Mouse (Mus musculus) kidney, embryonic 15.5 days (tissue): ENCODE results near the gene Cpeb4. TPM values are rescaled to one million over a fixed set of nuclear protein-coding genes. Genes with fewer than 3 reads are reported as not detected.

Source experiments
- ATAC-seq: fragments of 200-750 bp; cut with Nextera tagmentation; replicated peaks from 2 replicates; pipeline ENCODE4 v1.8.0; 2017; ENCODE audit warnings: moderate TSS enrichment; ENCODE audit not compliant: low FRiP score
- H3K27ac ChIP-seq: fragments of 300-500 bp; sonication (generic); 2 replicates; pipeline ENCODE4 v1.5.1; 2015; ENCODE audit warnings: mild to moderate bottlenecking, inconsistent platforms
- H3K27me3 ChIP-seq: fragments of 300-500 bp; sonication (generic); 2 replicates; pipeline ENCODE4 v1.6.1; 2015; ENCODE audit warnings: inconsistent platforms
- H3K36me3 ChIP-seq: fragments of 300-500 bp; sonication (generic); 2 replicates; pipeline ENCODE4 v1.6.1; 2015; ENCODE audit warnings: inconsistent platforms
- H3K4me1 ChIP-seq: fragments of 300-500 bp; sonication (generic); 2 replicates; pipeline ENCODE4 v1.6.1; 2015; ENCODE audit warnings: inconsistent platforms
- H3K4me2 ChIP-seq: fragments of 300-500 bp; sonication (generic); 2 replicates; pipeline ENCODE4 v1.6.1; 2015; ENCODE audit warnings: moderate library complexity, mild to moderate bottlenecking, inconsistent platforms
- H3K4me3 ChIP-seq: fragments of 300-500 bp; sonication (generic); replicated peaks from 2 replicates; pipeline ENCODE4 v1.5.1; 2015; ENCODE audit warnings: mild to moderate bottlenecking, inconsistent platforms
- H3K9ac ChIP-seq: fragments of 300-500 bp; sonication (generic); 2 replicates; pipeline ENCODE4 v1.6.1; 2015; ENCODE audit warnings: mild to moderate bottlenecking, inconsistent platforms
- H3K9me3 ChIP-seq: fragments of 300-500 bp; sonication (generic); replicated peaks from 2 replicates; pipeline ENCODE4 v1.6.1; 2016; ENCODE audit warnings: inconsistent platforms
- WGBS: fragments of 180-500 bp; shearing (Covaris S2); methylation state at CpG from one replicate; pipeline ENCODE4 v1.1.7; 2015; ENCODE audit warnings: mixed read lengths; 5-methylcytosine and 5-hydroxymethylcytosine counted together
- polyA plus RNA-seq: library from polyadenylated mRNA; unstranded; fragments of >200 nt; fragmentation: Nextera tagmentation; extraction: Ambion mirVana; gene quantifications from 2 replicates; pipeline ENCODE4 v1.2.1, GENCODE M21; 2015

Cpeb4 gene
- 3.6 and 3.9 TPM in 2 replicates for polyA plus RNA-seq

DNA sequence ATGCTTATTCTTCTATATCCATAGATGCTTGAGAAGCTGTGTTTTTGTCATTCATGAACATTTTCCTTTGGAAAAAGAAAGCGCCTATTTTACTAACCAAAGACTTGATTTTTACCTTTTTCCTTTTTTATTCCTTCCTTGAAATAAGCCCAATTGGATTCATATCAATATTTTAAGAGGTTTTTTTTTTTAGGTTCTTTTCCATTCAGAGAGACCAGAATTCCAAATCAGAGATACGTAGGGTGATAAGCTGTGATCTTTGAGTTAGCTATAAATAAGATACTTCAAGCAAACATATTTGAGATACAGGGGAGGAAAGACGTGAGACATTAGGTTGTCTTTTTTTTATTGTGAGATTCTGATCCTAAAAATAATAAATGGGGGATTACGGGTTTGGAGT lies at the start of gene Cpeb4:
Gene Cpeb4, plus strand, starts transcription at position 301 of the 400 bp plus-strand sequence.
- Histone ChIP-seq H3K9me3 (no peaks in the 10 kb centered on the region), H3K4me2 (peak within 1 kb of the TSS; percentile 77), H3K9ac (peak within 1 kb of the TSS; percentile 86), H3K27ac (peak within 1 kb of the TSS; percentile 87), H3K4me1 (peaks cover 17% of the 10 kb centered on the region), H3K4me3 (peak within 1 kb of the TSS; percentile 91), H3K36me3 (no peaks in the 10 kb centered on the region), H3K27me3 (no peaks in the 10 kb centered on the region)
- 62% methylated on average over 4 of the region's 4 CpGs for WGBS
- no peak for ATAC-seq

GRCm38 (mm10) chr11:31822556-31822955 lies 49.5 kb upstream of the Cpeb4 start:
- H3K27me3 ChIP-seq, result no peaks in the 10 kb centered on the region
- no peak overlapping the region for H3K4me3 ChIP-seq
- no peaks in the 10 kb centered on the region for H3K36me3 ChIP-seq
- no peak overlapping the region for H3K4me2 ChIP-seq
- H3K27ac ChIP-seq, result peak overlapping the region; percentile 63; the same call in 1 of the 2 replicates
- H3K9me3 ChIP-seq, result no peaks in the 10 kb centered on the region
- H3K4me1 ChIP-seq, result peaks cover 34% of the 10 kb centered on the region
- 62% methylated on average over 9 of the region's 9 CpGs for WGBS
- H3K9ac ChIP-seq, result no peak overlapping the region
- peak; percentile 30; the same call in 1 of the 2 replicates for ATAC-seq

DNA sequence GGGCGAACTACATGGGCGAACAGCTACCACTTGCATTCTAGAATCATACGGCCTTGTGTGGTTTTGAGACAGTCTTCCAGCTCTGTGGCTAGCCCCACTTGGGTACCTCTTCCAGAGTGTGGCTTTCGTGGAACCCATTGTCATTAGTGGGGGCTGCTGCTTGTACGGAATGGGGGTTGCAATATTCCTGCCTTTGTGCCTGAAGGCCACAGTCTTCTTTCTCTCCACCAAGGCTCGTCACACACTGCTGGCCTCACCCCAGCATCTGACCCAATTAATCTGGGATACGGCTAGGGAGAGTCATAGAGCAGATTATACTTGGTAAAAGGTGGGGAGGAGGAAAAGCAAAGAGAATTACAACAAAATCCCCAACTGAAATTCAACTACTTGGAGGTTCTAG lies 48.5 kb upstream of the Cpeb4 start:
- Histone ChIP-seq H3K27ac (no peak overlapping the region), H3K9ac (no peak overlapping the region), H3K36me3 (no peaks in the 10 kb centered on the region), H3K4me3 (no peak overlapping the region), H3K4me2 (no peak overlapping the region), H3K9me3 (no peaks in the 10 kb centered on the region), H3K4me1 (peaks cover 44% of the 10 kb centered on the region), H3K27me3 (no peaks in the 10 kb centered on the region)
- 89% methylated on average over 7 of the region's 7 CpGs for WGBS
- no peak for ATAC-seq

DNA sequence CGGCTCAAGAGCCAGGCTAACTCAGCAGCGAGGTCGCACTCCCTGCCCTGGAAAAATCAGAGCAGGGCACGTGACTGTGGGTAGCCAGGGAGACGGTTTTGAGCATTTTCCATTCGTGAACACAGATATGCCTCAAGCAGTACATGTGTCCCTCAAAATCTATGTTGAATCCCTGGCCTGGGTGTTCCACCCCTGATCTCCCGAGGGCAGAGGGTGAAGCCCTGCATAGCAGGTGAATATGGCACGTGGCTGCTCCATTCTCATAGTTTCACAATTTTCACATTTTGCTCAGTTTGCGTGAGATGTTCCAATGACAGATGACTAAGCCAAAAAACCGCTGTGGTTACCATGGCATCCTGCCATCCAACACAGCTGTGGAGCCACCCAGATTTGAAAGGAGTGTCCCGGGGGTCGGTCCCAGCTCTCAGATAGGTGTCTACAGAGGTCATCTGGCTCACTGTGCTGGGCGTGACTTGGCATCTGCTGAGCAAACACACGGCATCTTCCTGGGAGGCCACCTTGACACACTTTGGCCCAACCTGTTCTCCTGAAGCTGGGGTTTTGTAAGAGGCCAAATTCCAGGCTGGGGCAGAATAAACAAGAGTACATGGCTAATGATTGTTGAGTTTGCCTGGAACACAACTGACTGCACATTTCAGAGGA lies 47.4 kb upstream of the Cpeb4 start:
- Histone ChIP-seq H3K36me3 (no peaks in the 10 kb centered on the region), H3K4me3 (no peak overlapping the region), H3K27me3 (no peaks in the 10 kb centered on the region), H3K4me1 (peaks cover 44% of the 10 kb centered on the region), H3K9ac (no peak overlapping the region), H3K9me3 (no peaks in the 10 kb centered on the region), H3K4me2 (no peak overlapping the region), H3K27ac (peak overlapping the region; percentile 66)
- 68% methylated on average over 14 of the region's 14 CpGs for WGBS
- ATAC-seq, result peak; percentile 40; the same call in 1 of the 2 replicates

- no peaks in the 10 kb centered on the region for H3K9me3 ChIP-seq
- ATAC-seq, result peak; percentile 65
- no peak overlapping the region for H3K9ac ChIP-seq
- H3K36me3 ChIP-seq, result no peaks in the 10 kb centered on the region
- 55% methylated on average over 4 of the region's 4 CpGs for WGBS
- no peak overlapping the region for H3K4me3 ChIP-seq
- peak overlapping the region; percentile 84 for H3K27ac ChIP-seq
- no peak overlapping the region for H3K4me2 ChIP-seq
- H3K4me1 ChIP-seq, result peaks cover 47% of the 10 kb centered on the region
- H3K27me3 ChIP-seq, result no peaks in the 10 kb centered on the region
Observed at GRCm38 (mm10) chr11:31828011-31828770, 43.8 kb upstream of the Cpeb4 start.

- Histone ChIP-seq H3K4me1 (peaks cover 43% of the 10 kb centered on the region), H3K9me3 (no peaks in the 10 kb centered on the region), H3K27me3 (no peaks in the 10 kb centered on the region), H3K4me2 (no peak overlapping the region), H3K4me3 (no peak overlapping the region), H3K9ac (no peak overlapping the region), H3K27ac (peak overlapping the region; percentile 84), H3K36me3 (no peaks in the 10 kb centered on the region)
- WGBS, result 61% methylated on average over 2 of the region's 2 CpGs
- no peak for ATAC-seq
Observed at GRCm38 (mm10) chr11:31828771-31829072, 43.3 kb upstream of the Cpeb4 start.

GRCm38 (mm10) chr11:31830213-31831151 lies 41.5 kb upstream of the Cpeb4 start:
- 48% methylated on average over 10 of the region's 10 CpGs for WGBS
- H3K9me3 ChIP-seq, result no peaks in the 10 kb centered on the region
- no peaks in the 10 kb centered on the region for H3K27me3 ChIP-seq
- H3K4me1 ChIP-seq, result peaks cover 37% of the 10 kb centered on the region
- ATAC-seq, result no peak
- H3K9ac ChIP-seq, result no peak overlapping the region
- no peak overlapping the region for H3K4me3 ChIP-seq
- no peak overlapping the region for H3K4me2 ChIP-seq
- peak overlapping the region; percentile 64 for H3K27ac ChIP-seq
- H3K36me3 ChIP-seq, result no peaks in the 10 kb centered on the region

DNA sequence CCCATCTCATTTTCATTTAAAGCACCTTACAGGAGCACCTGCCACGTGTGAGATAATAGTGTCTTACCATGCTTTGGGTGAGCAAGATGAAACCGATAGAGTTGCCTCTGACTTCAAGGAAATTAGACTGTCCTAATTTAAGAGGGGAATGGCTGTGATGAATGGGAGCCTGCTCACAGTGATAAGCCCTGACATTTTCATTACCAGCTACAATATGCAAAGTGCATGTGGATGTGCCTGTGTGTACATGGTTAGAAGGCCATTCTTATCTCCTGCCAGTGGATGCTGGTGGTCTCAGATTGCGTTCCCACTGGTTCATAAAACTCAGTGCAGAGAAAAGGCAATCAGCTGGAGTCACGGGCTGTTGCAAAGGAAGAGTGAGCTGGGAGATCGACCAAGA lies 40.6 kb upstream of the Cpeb4 start:
- ATAC-seq, result no peak

GRCm38 (mm10) chr11:31831983-31832382 lies 40.0 kb upstream of the Cpeb4 start:
- Histone ChIP-seq H3K4me2 (no peak overlapping the region), H3K27ac (0 out of 2 replicates have a peak overlapping the region, but pooled peaks have one; percentile 27), H3K36me3 (no peaks in the 10 kb centered on the region), H3K4me3 (no peak overlapping the region), H3K9me3 (no peaks in the 10 kb centered on the region), H3K27me3 (no peaks in the 10 kb centered on the region), H3K4me1 (peaks cover 37% of the 10 kb centered on the region), H3K9ac (no peak overlapping the region)
- WGBS, result 81% methylated on average over 5 of the region's 5 CpGs
- no peak for ATAC-seq

More for the DNA sequence above, 40.6 kb upstream of the Cpeb4 start:
- 42% methylated on average over 5 of the region's 5 CpGs for WGBS
- H3K9ac ChIP-seq, result no peak overlapping the region
- H3K36me3 ChIP-seq, result no peaks in the 10 kb centered on the region
- peak overlapping the region; percentile 27; the same call in 1 of the 2 replicates for H3K27ac ChIP-seq
- no peak overlapping the region for H3K4me2 ChIP-seq
- H3K9me3 ChIP-seq, result no peaks in the 10 kb centered on the region
- H3K4me1 ChIP-seq, result peaks cover 37% of the 10 kb centered on the region
- no peak overlapping the region for H3K4me3 ChIP-seq
- H3K27me3 ChIP-seq, result no peaks in the 10 kb centered on the region

DNA sequence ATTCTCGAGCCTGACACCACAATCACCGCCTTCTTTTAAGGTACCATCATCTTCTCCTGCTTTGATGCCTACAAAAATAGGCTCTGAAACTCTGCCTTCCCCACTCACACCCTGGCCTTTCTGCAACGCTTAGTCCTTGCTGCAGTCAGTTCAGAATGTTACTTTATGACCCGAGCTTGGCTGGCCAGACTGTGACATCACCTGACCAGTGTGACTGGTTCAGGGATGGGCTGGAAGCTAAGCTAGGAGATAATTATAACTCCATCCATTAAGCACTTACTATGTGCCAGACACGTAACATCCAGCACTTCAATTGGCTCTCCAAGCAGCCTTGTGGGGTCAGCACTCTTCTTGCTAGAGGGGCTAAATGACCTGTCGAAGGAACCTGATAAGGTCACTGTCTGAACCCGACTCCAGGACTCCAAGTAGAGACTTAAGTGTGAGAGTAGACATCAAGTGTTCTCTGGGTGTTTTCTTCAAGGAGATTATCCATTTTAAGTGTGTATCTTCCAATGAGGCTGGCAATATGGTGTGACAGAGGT lies 39.5 kb upstream of the Cpeb4 start:
- H3K9me3 ChIP-seq, result no peaks in the 10 kb centered on the region
- H3K4me3 ChIP-seq, result no peak overlapping the region
- no peak for ATAC-seq
- WGBS, result 77% methylated on average over 7 of the region's 7 CpGs
- H3K9ac ChIP-seq, result no peak overlapping the region
- no peaks in the 10 kb centered on the region for H3K36me3 ChIP-seq
- no peak overlapping the region for H3K27ac ChIP-seq
- H3K27me3 ChIP-seq, result no peaks in the 10 kb centered on the region
- no peak overlapping the region for H3K4me2 ChIP-seq
- peaks cover 32% of the 10 kb centered on the region for H3K4me1 ChIP-seq

DNA sequence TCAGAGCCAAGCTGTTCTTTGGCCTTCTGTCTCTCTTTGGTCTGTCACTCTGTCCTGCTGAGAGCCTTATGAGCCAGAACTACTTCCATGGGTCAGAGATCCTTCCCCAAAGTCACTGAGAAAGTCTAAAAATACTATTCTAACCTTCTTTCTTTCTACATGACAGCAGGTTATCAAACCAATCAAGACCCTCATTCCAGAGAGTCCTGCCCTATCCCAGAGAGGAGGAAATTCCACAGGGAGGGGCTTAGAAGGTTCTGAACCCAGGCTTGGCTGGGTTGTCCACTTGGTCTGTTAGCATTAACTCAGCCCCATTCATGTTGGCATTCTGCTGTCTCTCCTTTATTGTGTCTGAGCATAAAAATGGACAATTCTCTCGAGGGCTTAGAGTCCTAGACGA lies 38.5 kb upstream of the Cpeb4 start:
- H3K4me1 ChIP-seq, result peaks cover 26% of the 10 kb centered on the region
- H3K36me3 ChIP-seq, result no peaks in the 10 kb centered on the region
- H3K4me3 ChIP-seq, result no peak overlapping the region
- no peak overlapping the region for H3K27ac ChIP-seq
- H3K9me3 ChIP-seq, result no peaks in the 10 kb centered on the region
- no peak for ATAC-seq
- H3K27me3 ChIP-seq, result no peaks in the 10 kb centered on the region
- H3K4me2 ChIP-seq, result no peak overlapping the region
- no peak overlapping the region for H3K9ac ChIP-seq
- WGBS, result 57% methylated on average over 2 of the region's 2 CpGs
